Mouse (Mus musculus): ENCODE measurements around the gene Crtac1. TPM values are rescaled to one million over a fixed set of nuclear protein-coding genes. Genes with fewer than 3 reads are reported as not detected.
A peak's percentile ranks its signal among the peaks of the same experiment; 100 is the strongest.

Gene Crtac1
- 10 to 100 TPM; 62.9 to 72.8 TPM for total RNA-seq (2021)
- long read RNA-seq, experiment 1, transcript Crtac1-201 (15 exons, 2,618 nt) = major isoform, 83 of 130 reads
- long read RNA-seq, experiment 1, partial matches to known transcripts = 15 of 130 reads
- long read RNA-seq, experiment 1, other reads (novel, unspliced or antisense) = 32 of 130 reads
- long read RNA-seq, experiment 2, transcript Crtac1-201 (15 exons, 2,618 nt) = major isoform, 62 of 95 reads
- long read RNA-seq, experiment 2, partial matches to known transcripts = 16 of 95 reads
- long read RNA-seq, experiment 2, other reads (novel, unspliced or antisense) = 17 of 95 reads

- Histone ChIP-seq H3K4me3 (peak within 1 kb of the TSS; percentile 65), H3K27ac (peak within 1 kb of the TSS; percentile 91)
- peak; percentile 90 to 91 for DNase-seq (ENCODE audit: extremely low spot score in 1 of 2, low spot score in 2 of 2)
- intact Hi-C loops (cut with DNase I) = loop anchor here (1.0 to 10.0 kb wide), 4 partner anchors 51 to 313 kb away; partner anchors contain the start of gene R3hcc1l
- peak; percentile 68 for TF ChIP-seq CTCF (IDR thresholded peaks at IDR 0.05)
These were observed at the start of gene Crtac1 for GRCm38 (mm10) chr19:42431485-42432190. TSS of gene Crtac1 (minus strand) at chr19:42431783.

GRCm38 (mm10) chr19:42478303-42478702 lies 46.7 kb upstream of the Crtac1 start:
- no peak for DNase-seq (ENCODE audit: extremely low spot score in 1 of 2, low spot score in 2 of 2)
- intact Hi-C loops (cut with DNase I) = no loop called here
- Histone ChIP-seq H3K4me3 (no peak overlapping the region), H3K27ac (no peak overlapping the region)
- TF ChIP-seq CTCF (IDR thresholded peaks at IDR 0.05) = no peak

- intact Hi-C loops (cut with DNase I) = no loop called here
- no peak for TF ChIP-seq CTCF (IDR thresholded peaks at IDR 0.05)
- Histone ChIP-seq H3K27ac (no peak overlapping the region), H3K4me3 (no peak overlapping the region)
- peak; percentile 37 to 42 for DNase-seq (ENCODE audit: extremely low spot score in 1 of 2, low spot score in 2 of 2)
These were observed 46.2 kb upstream of the Crtac1 start for GRCm38 (mm10) chr19:42477769-42478168.

GRCm38 (mm10) chr19:42472831-42473230 lies 41.2 kb upstream of the Crtac1 start:
- intact Hi-C loops (cut with DNase I) = no loop called here
- TF ChIP-seq CTCF (IDR thresholded peaks at IDR 0.05) = no peak

GRCm38 (mm10) chr19:42471571-42471970 lies 40.0 kb upstream of the Crtac1 start:
- intact Hi-C loops (cut with DNase I) = no loop called here
- Histone ChIP-seq H3K4me3 (no peak overlapping the region), H3K27ac (no peak overlapping the region)
- DNase-seq (ENCODE audit: extremely low spot score in 1 of 2, low spot score in 2 of 2) = no peak
- TF ChIP-seq CTCF (IDR thresholded peaks at IDR 0.05) = no peak

More at GRCm38 (mm10) chr19:42472831-42473230, 41.2 kb upstream of the Crtac1 start:
- H3K27ac ChIP-seq = no peak overlapping the region
- no peak for DNase-seq (ENCODE audit: extremely low spot score in 1 of 2, low spot score in 2 of 2)
- H3K4me3 ChIP-seq = no peak overlapping the region

GRCm38 (mm10) chr19:42461851-42462250 lies 30.3 kb upstream of the Crtac1 start:
- no peak overlapping the region for H3K4me3 ChIP-seq
- TF ChIP-seq CTCF (IDR thresholded peaks at IDR 0.05) = no peak
- intact Hi-C loops (cut with DNase I) = no loop called here
- no peak for DNase-seq (ENCODE audit: extremely low spot score in 1 of 2, low spot score in 2 of 2)
- no peak overlapping the region for H3K27ac ChIP-seq

- no peak overlapping the region for H3K27ac ChIP-seq
- intact Hi-C loops (cut with DNase I) = no loop called here
- no peak for DNase-seq (ENCODE audit: extremely low spot score in 1 of 2, low spot score in 2 of 2)
- no peak overlapping the region for H3K4me3 ChIP-seq
- no peak for TF ChIP-seq CTCF (IDR thresholded peaks at IDR 0.05)
These were observed 29.8 kb upstream of the Crtac1 start for GRCm38 (mm10) chr19:42461353-42461752.

- intact Hi-C loops (cut with DNase I) = no loop called here
These were observed 27.9 kb upstream of the Crtac1 start for GRCm38 (mm10) chr19:42459512-42459911.

GRCm38 (mm10) chr19:42454481-42455236 lies 23.1 kb upstream of the Crtac1 start:
- H3K27ac ChIP-seq = no peak overlapping the region
- no peak for DNase-seq (ENCODE audit: extremely low spot score in 1 of 2, low spot score in 2 of 2)
- no peak overlapping the region for H3K4me3 ChIP-seq
- intact Hi-C loops (cut with DNase I) = no loop called here
- no peak for TF ChIP-seq CTCF (IDR thresholded peaks at IDR 0.05)

More at GRCm38 (mm10) chr19:42459512-42459911, 27.9 kb upstream of the Crtac1 start:
- no peak overlapping the region for H3K4me3 ChIP-seq
- H3K27ac ChIP-seq = no peak overlapping the region
- no peak for TF ChIP-seq CTCF (IDR thresholded peaks at IDR 0.05)
- DNase-seq (ENCODE audit: extremely low spot score in 1 of 2, low spot score in 2 of 2) = no peak

- H3K27ac ChIP-seq = no peak overlapping the region
- DNase-seq (ENCODE audit: extremely low spot score in 1 of 2, low spot score in 2 of 2) = no peak
- H3K4me3 ChIP-seq = no peak overlapping the region
- intact Hi-C loops (cut with DNase I) = no loop called here
- no peak for TF ChIP-seq CTCF (IDR thresholded peaks at IDR 0.05)
These were observed 22.4 kb upstream of the Crtac1 start for GRCm38 (mm10) chr19:42454006-42454405.

- intact Hi-C loops (cut with DNase I) = no loop called here
- Histone ChIP-seq H3K4me3 (no peak overlapping the region), H3K27ac (no peak overlapping the region)
- no peak for TF ChIP-seq CTCF (IDR thresholded peaks at IDR 0.05)
- DNase-seq (ENCODE audit: extremely low spot score in 1 of 2, low spot score in 2 of 2) = no peak
These were observed 21.0 kb upstream of the Crtac1 start for GRCm38 (mm10) chr19:42452539-42452938.

GRCm38 (mm10) chr19:42448539-42448938 lies 17.0 kb upstream of the Crtac1 start:
- intact Hi-C loops (cut with DNase I) = no loop called here
- DNase-seq (ENCODE audit: extremely low spot score in 1 of 2, low spot score in 2 of 2) = no peak
- TF ChIP-seq CTCF (IDR thresholded peaks at IDR 0.05) = no peak
- no peak overlapping the region for H3K27ac ChIP-seq
- no peak overlapping the region for H3K4me3 ChIP-seq
